Mouse (Mus musculus) CH12.LX (cell line): ENCODE measurements around the gene Olfr1231. TPM values are rescaled to one million over a fixed set of nuclear protein-coding genes. Genes with fewer than 3 reads are reported as not detected.

Experiments
- DNase-seq: peaks from one replicate; pipeline ENCODE4 v3.0.0-alpha.2; 2013; ENCODE audit errors: extremely low read depth
- H3K27ac ChIP-seq: 2 replicates; pipeline ENCODE4 v1.5.1; 2012; ENCODE audit warnings: low read depth, mild to moderate bottlenecking, control low read depth, moderate library complexity; ENCODE audit not compliant: insufficient read depth
- H3K27me3 ChIP-seq: replicated peaks from 2 replicates; pipeline ENCODE3; 2012; ENCODE audit warnings: inconsistent platforms
- H3K36me3 ChIP-seq, 2 experiments: replicated peaks in 1 of 2; 2 replicates each; pipeline versions ENCODE3 to v1.6.1; 2012; ENCODE audit warnings: inconsistent platforms in 1 of 2, low read length in 1 of 2, mild to moderate bottlenecking in 1 of 2, mixed read lengths in 1 of 2, moderate library complexity in 1 of 2; ENCODE audit not compliant: control insufficient read depth in 1 of 2, insufficient read depth in 1 of 2
- H3K4me1 ChIP-seq, 2 experiments: 2 replicates each; pipeline ENCODE4 v1.6.1; 2012; ENCODE audit warnings: inconsistent platforms in 1 of 2, moderate library complexity in 1 of 2; ENCODE audit not compliant: insufficient read depth in 2 of 2, control insufficient read depth in 1 of 2
- H3K4me2 ChIP-seq: 2 replicates; pipeline ENCODE4 v1.6.1; 2012; ENCODE audit warnings: low read depth, mild to moderate bottlenecking, control low read depth; ENCODE audit not compliant: poor library complexity, insufficient read depth, severe bottlenecking
- H3K4me3 ChIP-seq, 3 experiments: fragments of 150-350 bp in 1 of 3; sonication (generic) in 1 of 3; replicated peaks in 1 of 3; 2 replicates each; pipeline versions ENCODE3 to v1.5.1; 2011 to 2012; ENCODE audit warnings: low read depth in 2 of 3, low read length in 2 of 3, mild to moderate bottlenecking in 2 of 3, moderate library complexity in 2 of 3, control low read depth in 1 of 3, improper control_type of control experiment in 1 of 3, inconsistent platforms in 1 of 3, mixed read lengths in 1 of 3; ENCODE audit not compliant: poor library complexity in 1 of 3
- H3K79me2 ChIP-seq: replicated peaks from 2 replicates; pipeline ENCODE4 v1.6.1; 2012; ENCODE audit warnings: mild to moderate bottlenecking, moderate library complexity; ENCODE audit not compliant: control insufficient read depth, poor library complexity, insufficient read depth, severe bottlenecking; ENCODE audit errors: extremely low read depth
- H3K9ac ChIP-seq: 2 replicates; pipeline ENCODE4 v1.6.1; 2012; ENCODE audit warnings: low read depth, mild to moderate bottlenecking, control low read depth, moderate library complexity; ENCODE audit not compliant: insufficient read depth
- H3K9me3 ChIP-seq: replicated peaks from 2 replicates; pipeline ENCODE3; 2012; ENCODE audit warnings: low read length, inconsistent platforms, mixed read lengths
- CHD1 ChIP-seq: IDR thresholded peaks from 2 replicates; pipeline ENCODE4 v1.6.1; 2012; ENCODE audit warnings: low read depth, low read length, improper control_type of control experiment, inconsistent platforms
- ELF1 ChIP-seq: IDR thresholded peaks from 2 replicates; pipeline ENCODE4 v1.6.1; 2014; ENCODE audit warnings: low read depth, mild to moderate bottlenecking, inconsistent platforms, low read length, improper control_type of control experiment
- EP300 ChIP-seq: IDR thresholded peaks from 2 replicates; pipeline ENCODE4 v1.6.1; 2011; ENCODE audit warnings: low read length, improper control_type of control experiment
- ETS1 ChIP-seq: conservative IDR thresholded peaks from 2 replicates; pipeline ENCODE4 v1.6.1; 2012; ENCODE audit warnings: low read depth, mild to moderate bottlenecking, inconsistent platforms, low read length, improper control_type of control experiment, moderate library complexity
- HCFC1 ChIP-seq: IDR thresholded peaks from 2 replicates; pipeline ENCODE4 v1.6.1; 2012; ENCODE audit warnings: low read depth, mild to moderate bottlenecking, inconsistent platforms, low read length, improper control_type of control experiment
- IRF4 ChIP-seq: IDR thresholded peaks from 2 replicates; pipeline ENCODE4 v1.6.1; 2014; ENCODE audit warnings: low read depth, mild to moderate bottlenecking, inconsistent platforms, low read length, improper control_type of control experiment
- JUN ChIP-seq: IDR thresholded peaks from 2 replicates; pipeline ENCODE4 v1.6.1; 2011; ENCODE audit warnings: low read depth, mild to moderate bottlenecking, low read length, improper control_type of control experiment, moderate library complexity; ENCODE audit not compliant: insufficient read depth
- MAFK ChIP-seq: IDR thresholded peaks from 2 replicates; pipeline ENCODE4 v1.6.1; 2011; ENCODE audit warnings: low read length, improper control_type of control experiment; ENCODE audit not compliant: insufficient replicate concordance
- MAZ ChIP-seq: IDR thresholded peaks from 2 replicates; pipeline ENCODE4 v1.6.1; 2012; ENCODE audit warnings: low read depth, mild to moderate bottlenecking, inconsistent platforms, low read length, improper control_type of control experiment, moderate library complexity
- MYC ChIP-seq: IDR thresholded peaks from 2 replicates; pipeline ENCODE4 v1.6.1; 2011; ENCODE audit warnings: low read depth, mild to moderate bottlenecking, improper control_type of control experiment, low read length
- NRF1 ChIP-seq: IDR thresholded peaks from 2 replicates; pipeline ENCODE4 v1.6.1; 2014; ENCODE audit warnings: low read depth, mild to moderate bottlenecking, inconsistent platforms, low read length, improper control_type of control experiment, moderate library complexity
- POLR2A ChIP-seq: IDR thresholded peaks from 2 replicates; pipeline ENCODE4 v1.6.1; 2011; ENCODE audit warnings: low read depth, mild to moderate bottlenecking, improper control_type of control experiment, low read length
- SIN3A ChIP-seq: IDR thresholded peaks from 2 replicates; pipeline ENCODE4 v1.6.1; 2012; ENCODE audit warnings: low read length, improper control_type of control experiment, inconsistent platforms
- TCF12 ChIP-seq: IDR thresholded peaks from 2 replicates; pipeline ENCODE4 v1.6.1; 2014; ENCODE audit warnings: low read depth, mild to moderate bottlenecking, inconsistent platforms, low read length, improper control_type of control experiment
- USF2 ChIP-seq: conservative IDR thresholded peaks from 2 replicates; pipeline ENCODE4 v1.6.1; 2011; ENCODE audit warnings: low read depth, low read length, improper control_type of control experiment
- ZC3H11A ChIP-seq: IDR thresholded peaks from 2 replicates; pipeline ENCODE4 v1.6.1; 2012; ENCODE audit warnings: low read depth, mild to moderate bottlenecking, inconsistent platforms, low read length, improper control_type of control experiment
- ZKSCAN1 ChIP-seq: IDR thresholded peaks from 2 replicates; pipeline ENCODE4 v1.6.1; 2012; ENCODE audit warnings: low read depth, inconsistent platforms, low read length, improper control_type of control experiment, borderline replicate concordance
- dilution Hi-C: fragments of 300-500 bp; cut with MboI; formaldehyde crosslinking; loops from 2 replicates; pipeline ENCODE4 v1.14.3; 2020; ENCODE audit warnings: low sequenced_read_pairs; ENCODE audit not compliant: extremely low pct_unique_long_range_greater_than_20kb, extremely low pct_ligation_motif_present
- in situ Hi-C: fragments of 300-500 bp; cut with MboI; formaldehyde crosslinking; loops from 3 replicates; pipeline ENCODE4 v1.14.3; 2019; ENCODE audit warnings: low sequenced_read_pairs, low pct_ligation_motif_present, low pct_unique_long_range_greater_than_20kb, mixed read lengths
- polyA plus RNA-seq: library from polyadenylated mRNA; unstranded; fragments of >175 nt; gene quantifications from 2 replicates; pipeline ENCODE4 v1.2.1, GENCODE M21; 2012; ENCODE audit warnings: low read depth; ENCODE audit not compliant: insufficient read length
- total RNA-seq, 2 experiments: library from RNA; depleted of rRNA; stranded (reverse); fragments of 300-350 nt in 1 of 2; fragments of >200 nt in 1 of 2; gene quantifications; 2 replicates each; pipeline ENCODE4 v1.2.3; 2012 to 2014

Gene Olfr1231
- total and polyA plus RNA-seq, 3 experiments: not detected

DNA sequence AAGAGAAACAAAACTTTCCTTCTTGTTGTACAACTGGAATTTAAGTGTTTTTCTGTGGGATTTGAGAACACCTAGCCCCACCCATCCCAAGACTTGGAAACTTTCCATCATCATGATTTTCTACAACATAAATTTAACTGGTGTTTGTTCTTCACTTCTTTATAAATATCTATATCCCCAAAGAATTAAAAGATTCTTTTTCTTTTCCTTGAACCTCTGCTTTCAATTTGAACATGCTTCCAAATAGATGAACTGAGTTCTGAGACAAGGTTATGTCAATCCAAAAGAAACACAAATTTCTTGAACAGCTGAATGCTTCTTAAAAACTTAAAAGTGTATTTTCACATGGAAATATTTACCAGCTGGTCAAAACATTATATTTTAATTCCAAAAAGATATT, 22.7 kb upstream of the Olfr1231 start, which contains the start of gene Olfr1232:
TSS of gene Olfr1232 (minus strand) at position 101 of the 400 bp plus-strand sequence.
- H3K27me3 ChIP-seq: no peaks in the 10 kb centered on the region
- no peaks in the 10 kb centered on the region for H3K4me1 ChIP-seq
- in situ Hi-C loops: no loop called here
- H3K9ac ChIP-seq: no peak within 1 kb of the TSS
- no peak for DNase-seq
- H3K4me2 ChIP-seq: no peak within 1 kb of the TSS
- dilution Hi-C loops: no loop called here
- H3K36me3 ChIP-seq: no peaks in the 10 kb centered on the region
- no peak within 1 kb of the TSS for H3K27ac ChIP-seq
- no peak within 1 kb of the TSS for H3K4me3 ChIP-seq
- H3K9me3 ChIP-seq: peaks cover 26% of the 10 kb centered on the region
- no peak for TF ChIP-seq EP300
- TF ChIP-seq CHD1: no peak
- TF ChIP-seq HCFC1: no peak
- TF ChIP-seq ZC3H11A: no peak
- TF ChIP-seq MAFK: no peak
- no peak for TF ChIP-seq USF2
- TF ChIP-seq MAZ: no peak
- no peak for TF ChIP-seq POLR2A
- H3K79me2 ChIP-seq: no peaks in the 10 kb centered on the region

- dilution Hi-C loops (no loop called here), in situ Hi-C loops (no loop called here)
- no peak within 1 kb of the TSS for H3K27ac ChIP-seq
- no peak within 1 kb of the TSS for H3K4me3 ChIP-seq
- H3K36me3 ChIP-seq: no peaks in the 10 kb centered on the region
- H3K9me3 ChIP-seq: peaks cover 19% of the 10 kb centered on the region
- H3K27me3 ChIP-seq: no peaks in the 10 kb centered on the region
- H3K9ac ChIP-seq: no peak within 1 kb of the TSS
- DNase-seq: no peak
- H3K79me2 ChIP-seq: no peaks in the 10 kb centered on the region
- H3K4me1 ChIP-seq: no peaks in the 10 kb centered on the region
- no peak within 1 kb of the TSS for H3K4me2 ChIP-seq
- no peak for TF ChIP-seq NRF1
- no peak for TF ChIP-seq USF2
- TF ChIP-seq JUN: no peak
- no peak for TF ChIP-seq HCFC1
- TF ChIP-seq ELF1: no peak
- TF ChIP-seq SIN3A: no peak
- no peak for TF ChIP-seq CHD1
- TF ChIP-seq ZKSCAN1: no peak
- no peak for TF ChIP-seq MYC
- TF ChIP-seq TCF12: no peak
- no peak for TF ChIP-seq ETS1
- TF ChIP-seq IRF4: no peak
Measured at GRCm38 (mm10) chr2:89297168-89297567, 9.7 kb downstream of the Olfr1231 start, which contains the start of gene Olfr1230. Gene Olfr1230, minus strand, starts transcription at chr2:89297268.
